Mouse (Mus musculus) right cerebral cortex, postnatal 36 days (tissue): ENCODE data around the gene Khdc1b.
"Not testable (repeated sequence)": the region's sequence is repeated elsewhere in the genome, so short reads cannot be mapped to it uniquely, and the experiment has no call there.

Experiments
- DNase-seq, 2 experiments: peaks; one replicate each; pipeline ENCODE4 v3.0.0; 2022; ENCODE audit warnings: low spot score in 2 of 2, mixed read lengths in 1 of 2

Gene Khdc1b

DNA sequence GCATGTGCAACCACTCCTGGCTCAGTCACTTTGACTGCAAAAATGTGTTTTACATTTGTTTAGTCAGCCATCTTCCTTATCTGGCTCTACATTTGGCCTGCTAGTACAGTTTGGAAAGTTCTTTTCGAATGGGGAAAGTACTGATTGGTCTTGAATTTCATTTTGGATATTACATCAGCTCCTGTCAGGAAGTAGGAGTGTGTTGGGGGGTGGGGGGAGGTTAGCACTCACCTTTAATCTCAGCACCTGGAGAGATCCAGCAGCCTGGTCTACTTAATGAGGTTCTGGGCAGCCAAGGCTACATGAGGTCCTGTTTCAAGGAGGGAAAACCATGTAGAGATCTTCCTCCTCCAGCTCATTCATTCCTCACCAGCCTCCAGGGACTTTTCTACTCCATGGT, at the start of gene Khdc1b:
TSS of gene Khdc1b (plus strand) at position 301 of the 400 bp plus-strand sequence.
- no peak for DNase-seq

DNA sequence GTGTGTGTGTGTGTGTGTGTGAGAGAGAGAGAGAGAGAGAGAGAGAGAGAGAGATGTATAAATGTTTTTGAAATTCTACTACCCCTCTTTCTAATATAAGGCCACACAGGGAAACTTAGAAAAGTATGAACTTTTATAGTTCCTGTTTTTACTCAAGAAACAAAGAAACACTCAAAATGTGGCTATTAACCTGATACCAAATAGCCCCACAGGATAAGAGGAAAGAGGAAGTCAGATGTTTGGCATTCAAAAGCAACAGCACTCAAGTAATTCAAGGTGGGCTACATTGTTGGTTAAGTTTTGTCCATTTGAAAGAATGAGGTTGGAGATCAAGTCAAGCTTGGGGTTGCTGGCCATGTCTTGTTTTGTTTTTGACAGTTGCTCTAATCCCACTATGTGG, 47.5 kb upstream of the Khdc1b start:
- no peak for DNase-seq

GRCm38 (mm10) chr1:21340745-21341144, 42.6 kb upstream of the Khdc1b start:
- DNase-seq = no peak

DNA sequence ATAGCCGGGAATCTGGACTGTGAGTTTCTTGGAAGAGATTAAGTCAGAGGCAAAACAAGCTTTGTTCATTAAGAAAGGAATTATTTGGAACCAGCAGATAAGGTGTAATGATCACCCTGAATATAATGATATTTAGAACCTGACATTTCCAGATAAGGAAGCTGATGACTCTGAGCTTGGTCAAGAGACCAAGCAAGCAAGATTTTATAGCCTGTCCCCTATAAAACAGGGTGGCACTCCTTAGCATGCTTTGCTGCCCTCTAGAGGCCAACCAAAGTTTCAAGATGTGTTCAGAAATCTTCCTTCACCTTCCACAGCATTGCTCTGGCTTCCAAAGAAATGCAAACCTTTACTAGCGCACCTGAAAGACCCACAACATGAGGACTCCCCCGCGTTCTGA, 39.1 kb upstream of the Khdc1b start:
- peak; percentile 8 to 41 for DNase-seq

DNA sequence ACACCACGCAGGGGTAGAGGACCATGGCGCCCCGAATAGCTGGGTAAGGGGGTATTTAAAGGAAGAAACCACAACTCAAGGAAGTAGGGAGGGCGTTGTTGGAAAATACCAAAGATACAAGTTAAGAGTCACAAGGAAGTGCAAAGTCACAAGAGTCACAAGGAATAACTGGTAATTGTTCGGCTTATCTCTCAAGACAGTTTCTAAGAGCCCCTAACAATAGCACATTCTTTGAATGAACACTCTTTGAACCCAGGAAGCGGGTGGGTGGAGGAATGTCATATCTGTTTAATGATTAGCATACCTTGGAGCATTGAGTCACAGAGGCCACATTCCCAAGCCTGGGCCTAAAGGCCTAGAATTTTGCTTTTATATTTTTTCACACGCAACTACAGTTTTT, 38.6 kb upstream of the Khdc1b start:
- not testable (repeated sequence) for DNase-seq

DNA sequence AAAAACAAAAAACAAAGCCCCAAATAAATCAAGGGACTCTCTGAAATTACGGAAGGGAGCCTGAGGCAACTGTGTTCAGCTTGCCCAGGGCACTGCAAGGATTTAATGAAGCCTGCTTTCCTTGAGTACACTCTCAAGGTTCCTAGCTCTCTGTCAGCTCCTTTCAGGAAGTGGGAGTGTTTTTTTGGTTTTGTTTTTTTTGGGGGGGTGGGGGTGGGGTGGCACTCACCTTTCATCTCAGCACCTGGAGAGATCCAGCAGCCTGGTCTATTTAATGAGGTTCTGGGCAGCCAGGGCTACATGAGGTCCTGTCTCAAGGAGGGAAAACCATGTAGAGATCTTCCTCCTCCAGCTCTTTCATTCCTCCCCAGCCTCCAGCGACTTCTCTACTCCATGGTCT, 34.0 kb upstream of the Khdc1b start, which contains the start of gene Khdc1a:
TSS of gene Khdc1a (plus strand) at position 301 of the 400 bp plus-strand sequence.
- no peak for DNase-seq

DNA sequence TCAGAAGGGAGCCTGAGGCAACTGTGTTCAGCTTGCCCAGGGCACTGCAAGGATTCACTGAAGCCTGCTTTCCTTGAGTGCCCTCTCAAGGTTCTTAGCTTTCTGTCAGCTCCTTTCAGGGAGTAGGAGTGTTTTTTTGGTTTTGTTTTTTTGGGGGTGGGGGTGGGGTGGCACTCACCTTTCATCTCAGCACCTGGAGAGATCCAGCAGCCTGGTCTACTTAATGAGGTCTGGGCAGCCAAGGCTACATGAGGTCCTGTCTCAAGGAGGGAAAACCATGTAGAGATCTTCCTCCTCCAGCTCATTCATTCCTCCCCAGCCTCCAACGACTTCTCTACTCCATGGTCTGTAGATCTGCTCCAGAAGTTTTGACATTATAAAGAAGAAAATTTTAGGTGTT, 15.3 kb upstream of the Khdc1b start, which contains the start of gene Khdc1c:
TSS of gene Khdc1c (plus strand) at position 301 of the 400 bp plus-strand sequence.
- DNase-seq = not testable (repeated sequence)

DNA sequence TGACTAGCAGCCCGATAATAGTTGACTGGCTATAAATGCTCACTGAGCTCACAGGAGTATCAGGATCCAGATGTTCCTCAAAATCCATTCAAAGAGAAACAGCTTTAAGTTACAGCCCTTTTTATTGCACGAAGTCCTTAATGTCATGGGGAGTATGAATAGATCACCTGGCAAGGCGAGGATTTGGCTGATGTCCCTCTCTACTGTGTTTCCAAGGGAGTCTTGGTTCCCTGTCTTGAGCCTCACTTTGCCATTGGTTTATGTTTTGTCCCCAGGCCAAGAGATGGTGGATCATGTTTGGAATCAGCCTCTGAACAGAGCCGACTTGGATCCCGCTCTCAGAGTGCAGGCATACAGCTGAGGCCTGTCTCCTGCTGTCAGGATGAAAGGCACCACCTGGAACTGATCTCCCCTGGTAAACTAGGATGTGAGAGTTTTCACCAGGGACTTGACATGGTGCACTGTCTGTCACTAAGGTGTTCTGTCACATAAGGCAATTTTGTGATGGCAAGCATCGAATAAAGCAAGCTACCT, 7.8 kb downstream of the Khdc1b start:
- no peak for DNase-seq

DNA sequence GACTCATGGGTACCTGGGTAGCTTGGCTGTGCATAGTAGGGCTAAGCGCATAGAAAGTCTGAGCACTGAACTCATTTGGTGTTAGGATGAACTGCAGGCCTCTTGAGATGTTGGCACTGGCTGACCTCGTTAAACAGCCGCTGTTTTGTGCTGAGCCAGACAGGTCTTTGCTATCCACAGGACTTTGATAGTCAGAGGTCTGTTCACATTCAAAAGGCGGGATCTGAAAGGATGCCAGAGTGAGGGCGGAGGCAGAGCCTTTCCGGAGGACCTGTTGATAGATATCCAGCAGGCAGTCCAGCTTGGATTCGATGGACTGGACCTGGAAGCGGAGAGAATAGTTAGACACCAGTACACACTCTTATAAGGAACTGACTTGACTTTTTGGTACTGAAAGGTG, 19.4 kb downstream of the Khdc1b start:
- no peak for DNase-seq

GRCm38 (mm10) chr1:21407266-21407665, 23.9 kb downstream of the Khdc1b start:
- DNase-seq = no peak

- peak; percentile 73 to 80 for DNase-seq
Observed at GRCm38 (mm10) chr1:21411331-21412196, 28.2 kb downstream of the Khdc1b start.

DNA sequence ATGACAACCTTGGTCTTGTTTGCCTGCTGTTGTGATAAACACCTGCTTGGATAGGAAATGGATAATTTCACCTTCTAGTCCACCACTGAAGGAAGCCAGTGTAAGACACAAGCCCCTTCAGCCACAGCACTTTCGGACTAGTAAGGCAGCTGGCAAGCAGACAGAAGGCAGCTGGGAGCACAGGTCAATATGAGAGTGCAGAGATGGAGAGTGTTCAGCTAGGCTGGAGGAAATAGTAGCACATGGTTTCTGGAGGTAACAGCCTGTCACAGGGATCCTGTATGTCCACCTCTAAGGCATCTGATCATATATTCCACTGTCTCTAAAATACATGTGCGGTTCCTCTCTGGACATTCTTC, 28.8 kb downstream of the Khdc1b start:
- DNase-seq = no peak

DNA sequence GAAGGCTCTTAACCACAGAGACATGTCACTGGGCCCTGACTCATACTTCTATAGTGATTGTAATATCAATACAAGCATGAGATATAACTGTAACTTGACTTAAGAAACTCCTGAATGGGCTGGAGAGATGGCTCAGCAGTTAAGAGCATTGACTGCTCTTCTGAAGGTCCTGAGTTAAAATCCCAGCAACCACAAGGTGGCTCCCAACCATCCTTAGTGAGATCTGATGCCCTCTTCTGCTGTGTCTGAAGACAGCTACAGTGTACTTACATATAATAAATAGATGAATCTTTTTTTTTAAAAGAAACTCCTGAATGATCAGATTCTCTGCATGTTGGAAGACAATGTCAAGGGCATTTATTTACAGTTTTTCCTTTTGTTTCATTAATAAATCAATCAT, 36.0 kb downstream of the Khdc1b start:
- peak in 1 of 2 experiments; percentile 28 for DNase-seq

- no peak for DNase-seq
Observed at GRCm38 (mm10) chr1:21425654-21426053, 42.3 kb downstream of the Khdc1b start.

GRCm38 (mm10) chr1:21428079-21428478, 44.7 kb downstream of the Khdc1b start:
- no peak for DNase-seq

DNA sequence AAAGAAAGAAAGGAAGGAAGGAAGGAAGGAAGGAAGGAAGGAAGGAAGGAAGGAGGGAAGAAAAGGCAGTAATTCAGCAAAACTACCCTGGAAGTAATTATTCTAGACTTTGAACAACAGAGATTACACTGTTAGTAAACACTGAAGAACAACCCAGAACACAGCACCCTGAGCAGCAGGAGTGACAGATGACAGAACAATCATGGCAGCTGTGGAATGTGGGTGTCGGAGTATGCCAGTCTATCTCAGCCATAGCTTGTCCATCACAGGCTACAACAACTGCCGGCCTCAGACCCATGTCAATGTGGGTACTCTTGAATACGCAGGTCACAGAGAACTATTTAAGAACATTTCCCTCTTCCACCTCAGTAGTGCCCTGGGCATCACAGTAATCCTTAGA, 48.3 kb downstream of the Khdc1b start:
- DNase-seq = no peak

GRCm38 (mm10) chr1:21434853-21435252, 51.5 kb downstream of the Khdc1b start:
- DNase-seq = no peak
